Mouse (Mus musculus) ES-Bruce4 (cell line): ENCODE results near the gene Ankrd22.

Source experiments
- CTCF ChIP-seq: IDR thresholded peaks from one replicate; pipeline ENCODE4 v1.8.1; 2011; ENCODE audit warnings: low read depth, low read length
- EP300 ChIP-seq: IDR thresholded peaks from 2 replicates; pipeline ENCODE4 v1.6.1; 2011; ENCODE audit warnings: low read depth, low read length; ENCODE audit not compliant: insufficient read depth
- POLR2A ChIP-seq: IDR thresholded peaks from one replicate; pipeline ENCODE4 v1.8.1; 2011; ENCODE audit warnings: low read length; ENCODE audit not compliant: insufficient read depth

DNA sequence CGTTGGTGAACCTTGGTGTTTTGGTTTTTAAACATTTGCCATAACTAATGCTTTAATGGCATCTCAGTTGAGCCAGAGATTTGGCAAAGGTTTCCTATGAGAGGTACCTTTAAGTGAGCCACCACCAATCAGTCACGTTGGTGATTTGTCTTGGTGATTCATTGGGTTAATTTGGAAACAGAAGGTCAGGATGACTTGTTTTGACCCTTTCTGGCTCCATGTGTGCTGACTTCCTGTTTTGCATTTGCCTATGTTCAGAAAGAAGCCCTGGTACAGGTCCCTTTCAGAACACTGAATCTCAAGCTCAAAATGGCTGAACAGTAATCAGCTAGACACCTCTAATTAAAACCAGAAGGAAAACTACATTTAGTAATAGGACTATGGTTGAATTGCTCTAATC lies 33.6 kb upstream of the Ankrd22 start:
- TF ChIP-seq CTCF (no peak), POLR2A (no peak), EP300 (no peak)
